Mouse (Mus musculus): ENCODE results near the gene Gm28036. TPM values are rescaled to one million over a fixed set of nuclear protein-coding genes. Genes with fewer than 3 reads are reported as not detected.
A peak's percentile ranks its signal among the peaks of the same experiment; 100 is the strongest.

The Gm28036 gene
- 10.5 and 16.2 TPM in 2 replicates for polyA plus RNA-seq (2014; fragmentation: Nextera tagmentation; extraction: Ambion mirVana)

DNA sequence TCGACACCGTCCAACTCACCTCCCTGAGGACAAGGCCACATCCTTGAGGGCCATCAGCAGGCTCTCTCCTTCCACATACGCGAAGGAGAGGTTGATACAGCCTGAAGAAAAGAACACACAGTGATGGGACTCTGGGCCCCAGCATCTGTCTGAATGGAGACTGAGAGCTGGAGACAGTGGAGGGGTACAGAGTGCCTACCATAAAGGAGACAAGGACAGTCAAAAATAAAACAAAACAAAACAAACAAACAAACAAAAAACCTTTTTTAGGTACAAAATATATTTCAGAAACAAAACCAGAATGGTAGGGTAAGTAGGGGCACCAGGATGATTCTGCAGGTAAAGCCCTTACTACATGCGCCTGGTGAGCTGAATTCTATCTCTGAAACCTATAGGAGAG lies at the start of gene Gm28036:
Gm28036 (minus strand) TSS at position 101 of the 400 bp plus-strand sequence.
- Histone ChIP-seq H3K4me1 (ENCODE audit: control insufficient read depth, insufficient read depth, low read length) (no peaks in the 10 kb centered on the region), H3K4me3 (ENCODE audit: low read depth, low read length) (no peak within 1 kb of the TSS)

DNA sequence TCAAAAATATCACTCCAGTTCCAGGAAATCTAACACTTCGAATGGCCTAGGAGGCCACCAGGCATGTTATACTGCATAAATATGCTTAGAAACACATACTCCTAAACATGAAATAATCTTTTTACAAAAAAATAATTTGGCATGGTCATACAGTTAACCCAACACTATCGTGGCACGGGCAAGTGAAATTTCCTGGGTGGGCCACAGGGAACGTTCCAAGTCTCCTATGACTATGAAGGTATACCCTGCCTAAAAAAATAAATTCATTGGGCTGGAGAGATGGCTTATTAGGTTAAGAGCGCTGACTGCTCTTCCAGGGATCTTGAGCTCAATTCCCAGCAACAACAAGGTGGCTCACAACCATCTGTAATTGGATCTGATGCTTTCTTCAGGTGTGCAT lies 39.7 kb upstream of the Gm28036 start:
- H3K4me2 ChIP-seq (ENCODE audit: low read length), result no peak overlapping the region
- no peaks in the 10 kb centered on the region for H3K27me3 ChIP-seq (replicated peaks; ENCODE audit: control insufficient read depth, insufficient read depth, low read length)
- ATAC-seq (no peak), DNase-seq (ENCODE audit: low spot score) (no peak)
- H3K27ac ChIP-seq (ENCODE audit: low read depth, low read length), result no peak overlapping the region
- H3K4me3 ChIP-seq (ENCODE audit: low read depth, low read length), result no peak overlapping the region
- H3K9ac ChIP-seq (ENCODE audit: low read length), result no peak overlapping the region
- no peaks in the 10 kb centered on the region for H3K4me1 ChIP-seq (ENCODE audit: control insufficient read depth, insufficient read depth, low read length)
- H3K9me3 ChIP-seq (replicated peaks; ENCODE audit: control insufficient read depth, low read length), result no peaks in the 10 kb centered on the region
- 95% methylated on average over 5 of the region's 5 CpGs for WGBS
- H3K36me3 ChIP-seq (ENCODE audit: control insufficient read depth, insufficient read depth, low read length), result peaks cover 90% of the 10 kb centered on the region

More for the DNA sequence above, at the start of gene Gm28036:
- Histone ChIP-seq H3K36me3 (ENCODE audit: control insufficient read depth, insufficient read depth, low read length) (peaks cover 33% of the 10 kb centered on the region), H3K27me3 (replicated peaks; ENCODE audit: control insufficient read depth, insufficient read depth, low read length) (no peaks in the 10 kb centered on the region), H3K9ac (ENCODE audit: low read length) (no peak within 1 kb of the TSS), H3K27ac (ENCODE audit: low read depth, low read length) (no peak within 1 kb of the TSS), H3K9me3 (replicated peaks; ENCODE audit: control insufficient read depth, low read length) (no peaks in the 10 kb centered on the region), H3K4me2 (ENCODE audit: low read length) (no peak within 1 kb of the TSS)
- DNase-seq (ENCODE audit: low spot score) (no peak), ATAC-seq (no peak)
- 97% methylated on average over 5 of the region's 5 CpGs for WGBS

DNA sequence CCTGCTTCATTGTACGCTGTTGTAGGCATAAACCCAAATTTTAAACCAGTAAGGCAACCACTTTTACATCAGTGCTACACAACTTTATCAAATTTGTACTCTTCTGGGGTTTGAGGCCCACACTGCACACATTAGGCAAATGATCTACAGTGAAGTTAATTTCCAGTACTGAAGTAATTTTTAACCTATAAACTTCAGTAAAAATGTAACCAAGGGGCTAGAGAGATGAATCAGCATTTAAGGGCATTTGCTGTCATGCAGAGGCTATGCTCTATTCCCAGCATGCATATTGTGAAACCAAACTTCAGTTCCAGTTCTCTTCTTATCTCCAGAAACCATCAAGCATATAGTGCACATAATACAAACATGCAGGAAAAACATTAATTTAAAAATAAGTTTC lies 38.6 kb upstream of the Gm28036 start:
- no peak overlapping the region for H3K4me2 ChIP-seq (ENCODE audit: low read length)
- no peak for ATAC-seq
- H3K9ac ChIP-seq (ENCODE audit: low read length), result no peak overlapping the region
- no peaks in the 10 kb centered on the region for H3K9me3 ChIP-seq (replicated peaks; ENCODE audit: control insufficient read depth, low read length)
- WGBS, result 95% methylated on average over 1 of the region's 1 CpGs
- H3K4me1 ChIP-seq (ENCODE audit: control insufficient read depth, insufficient read depth, low read length), result no peaks in the 10 kb centered on the region
- no peaks in the 10 kb centered on the region for H3K27me3 ChIP-seq (replicated peaks; ENCODE audit: control insufficient read depth, insufficient read depth, low read length)
- H3K4me3 ChIP-seq (ENCODE audit: low read depth, low read length), result no peak overlapping the region
- H3K27ac ChIP-seq (ENCODE audit: low read depth, low read length), result no peak overlapping the region
- peaks cover 87% of the 10 kb centered on the region for H3K36me3 ChIP-seq (ENCODE audit: control insufficient read depth, insufficient read depth, low read length)
- DNase-seq (ENCODE audit: low spot score), result no peak

DNA sequence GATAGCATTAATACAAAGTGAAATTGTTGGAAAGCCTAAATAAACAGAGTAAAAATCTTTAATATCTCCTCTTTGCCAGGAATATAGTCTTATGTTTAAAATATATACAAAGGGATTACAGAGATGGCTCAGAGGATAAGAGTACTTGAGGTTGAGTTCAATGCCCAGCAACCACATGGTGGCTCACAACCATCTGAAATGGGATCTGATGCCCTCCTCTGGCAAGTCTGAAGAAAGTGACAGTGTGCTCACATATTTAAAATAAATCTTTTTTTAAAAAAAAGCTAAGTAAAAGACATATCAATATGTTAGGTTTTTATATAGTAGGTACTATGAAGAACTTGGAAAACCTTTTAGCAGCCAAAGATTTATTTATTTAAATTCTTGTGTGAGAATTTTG lies 24.6 kb upstream of the Gm28036 start:
- no peak overlapping the region for H3K9ac ChIP-seq (ENCODE audit: low read length)
- H3K4me3 ChIP-seq (ENCODE audit: low read depth, low read length), result no peak overlapping the region
- no peak overlapping the region for H3K4me2 ChIP-seq (ENCODE audit: low read length)
- H3K4me1 ChIP-seq (ENCODE audit: control insufficient read depth, insufficient read depth, low read length), result no peaks in the 10 kb centered on the region
- H3K36me3 ChIP-seq (ENCODE audit: control insufficient read depth, insufficient read depth, low read length), result peaks cover 73% of the 10 kb centered on the region
- no peaks in the 10 kb centered on the region for H3K9me3 ChIP-seq (replicated peaks; ENCODE audit: control insufficient read depth, low read length)
- H3K27me3 ChIP-seq (replicated peaks; ENCODE audit: control insufficient read depth, insufficient read depth, low read length), result no peaks in the 10 kb centered on the region
- ATAC-seq (no peak), DNase-seq (ENCODE audit: low spot score) (no peak)
- no peak overlapping the region for H3K27ac ChIP-seq (ENCODE audit: low read depth, low read length)

DNA sequence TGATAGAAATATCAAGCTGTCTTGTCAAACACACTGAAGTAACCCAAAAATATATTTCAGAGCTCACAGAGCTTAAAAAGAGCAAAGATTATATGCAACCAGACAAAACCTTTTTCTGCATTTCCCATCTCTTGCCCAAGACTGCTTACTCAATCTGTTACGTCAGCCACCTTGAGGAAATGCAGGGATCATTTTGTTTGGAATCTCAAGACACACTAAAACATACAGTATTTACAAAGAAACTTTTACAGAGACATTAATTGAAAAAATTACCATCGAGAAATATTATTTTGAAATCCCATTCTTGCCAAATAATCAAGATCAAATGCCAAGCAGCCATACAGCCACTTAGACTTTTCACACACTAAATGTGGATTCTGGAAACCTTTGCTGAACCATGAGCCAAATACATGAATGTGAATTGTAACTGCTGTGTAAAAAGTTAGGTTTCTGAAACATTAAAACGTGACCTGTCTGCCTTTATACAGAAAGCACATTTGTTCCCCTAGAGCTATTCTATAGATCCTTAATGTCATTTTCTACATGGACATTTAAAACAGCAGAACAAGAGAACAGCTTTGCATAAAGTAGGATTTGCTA lies 20.5 kb upstream of the Gm28036 start:
- no peaks in the 10 kb centered on the region for H3K9me3 ChIP-seq (replicated peaks; ENCODE audit: control insufficient read depth, low read length)
- H3K4me2 ChIP-seq (ENCODE audit: low read length), result no peak overlapping the region
- no peak overlapping the region for H3K27ac ChIP-seq (ENCODE audit: low read depth, low read length)
- H3K4me3 ChIP-seq (ENCODE audit: low read depth, low read length), result no peak overlapping the region
- DNase-seq (ENCODE audit: low spot score), result no peak
- H3K4me1 ChIP-seq (ENCODE audit: control insufficient read depth, insufficient read depth, low read length), result peaks cover 4% of the 10 kb centered on the region; the same call in 1 of the 2 replicates
- 88% methylated on average over 3 of the region's 3 CpGs for WGBS
- no peak for ATAC-seq
- peaks cover 58% of the 10 kb centered on the region for H3K36me3 ChIP-seq (ENCODE audit: control insufficient read depth, insufficient read depth, low read length)
- no peaks in the 10 kb centered on the region for H3K27me3 ChIP-seq (replicated peaks; ENCODE audit: control insufficient read depth, insufficient read depth, low read length)
- H3K9ac ChIP-seq (ENCODE audit: low read length), result no peak overlapping the region

DNA sequence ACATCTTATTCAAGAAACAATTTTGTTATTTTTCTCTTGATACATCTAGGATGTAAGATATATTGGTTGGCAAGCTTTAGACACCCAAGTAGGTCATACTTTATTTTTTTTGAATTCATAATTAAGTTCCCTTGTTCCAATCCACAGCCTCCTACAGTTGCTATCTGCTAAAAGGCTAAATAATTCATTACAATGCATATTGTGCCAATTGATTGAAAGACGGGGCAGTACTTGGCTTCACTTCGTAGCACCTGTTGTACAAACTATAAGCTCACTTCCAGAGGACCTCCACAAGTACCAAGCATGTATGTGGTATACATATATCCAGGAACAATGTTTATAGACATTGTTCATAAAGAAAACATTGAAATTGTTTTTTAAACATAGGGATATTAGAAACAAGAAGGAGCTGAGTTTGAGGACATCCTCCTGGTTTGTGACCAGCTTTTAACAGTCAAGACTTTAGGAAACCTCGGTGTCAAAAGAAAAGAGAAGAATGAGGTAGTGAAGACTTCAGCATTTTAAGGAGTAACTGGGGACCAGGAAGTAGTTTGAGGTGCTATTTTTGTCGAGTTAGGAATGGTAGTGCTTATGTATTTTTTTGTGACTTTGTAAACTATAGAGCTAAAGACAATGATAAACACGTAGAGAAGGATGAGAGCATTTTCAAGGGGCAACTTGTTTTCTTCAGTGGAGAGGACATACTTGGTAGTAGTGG lies 19.5 kb upstream of the Gm28036 start:
- peaks cover 4% of the 10 kb centered on the region; the same call in 1 of the 2 replicates for H3K4me1 ChIP-seq (ENCODE audit: control insufficient read depth, insufficient read depth, low read length)
- H3K4me2 ChIP-seq (ENCODE audit: low read length), result no peak overlapping the region
- no peaks in the 10 kb centered on the region for H3K27me3 ChIP-seq (replicated peaks; ENCODE audit: control insufficient read depth, insufficient read depth, low read length)
- H3K27ac ChIP-seq (ENCODE audit: low read depth, low read length), result no peak overlapping the region
- H3K9ac ChIP-seq (ENCODE audit: low read length), result no peak overlapping the region
- no peak overlapping the region for H3K4me3 ChIP-seq (ENCODE audit: low read depth, low read length)
- WGBS, result 63% methylated on average over 5 of the region's 5 CpGs
- no peaks in the 10 kb centered on the region for H3K9me3 ChIP-seq (replicated peaks; ENCODE audit: control insufficient read depth, low read length)
- peaks cover 53% of the 10 kb centered on the region for H3K36me3 ChIP-seq (ENCODE audit: control insufficient read depth, insufficient read depth, low read length)
- DNase-seq (ENCODE audit: low spot score) (peak; percentile 13), ATAC-seq (no peak)

DNA sequence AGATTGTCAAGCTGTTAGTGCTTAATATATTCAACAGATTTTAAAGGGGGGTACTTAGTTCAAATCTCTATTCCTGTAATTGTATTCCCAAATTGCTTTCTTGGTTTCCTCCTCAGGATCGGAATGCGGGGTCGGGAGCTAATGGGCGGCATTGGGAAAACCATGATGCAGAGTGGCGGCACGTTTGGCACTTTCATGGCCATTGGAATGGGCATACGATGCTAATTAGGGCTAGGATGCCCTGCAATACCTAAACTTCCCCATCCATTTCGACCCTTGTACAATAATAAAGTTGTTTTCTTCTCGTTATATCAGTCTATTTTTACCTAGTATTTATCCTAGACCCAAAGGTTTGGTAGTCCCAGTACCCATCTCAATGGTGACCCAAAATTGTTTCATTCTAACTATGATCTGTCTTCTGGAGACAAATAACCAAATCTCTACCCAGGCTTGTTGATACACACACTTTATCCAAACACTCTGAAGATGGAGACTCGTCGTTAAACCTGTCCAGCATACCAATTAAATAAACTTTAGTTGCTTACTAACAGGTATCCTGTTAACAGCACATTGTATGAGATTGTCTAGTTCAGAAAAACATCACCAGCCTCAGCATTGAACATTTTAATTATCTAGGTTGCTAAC lies 18.7 kb upstream of the Gm28036 start:
- Histone ChIP-seq H3K4me3 (ENCODE audit: low read depth, low read length) (no peak overlapping the region), H3K27ac (ENCODE audit: low read depth, low read length) (no peak overlapping the region), H3K9ac (ENCODE audit: low read length) (no peak overlapping the region), H3K4me2 (ENCODE audit: low read length) (peak overlapping the region; percentile 77), H3K36me3 (ENCODE audit: control insufficient read depth, insufficient read depth, low read length) (peaks cover 47% of the 10 kb centered on the region), H3K4me1 (ENCODE audit: control insufficient read depth, insufficient read depth, low read length) (peaks cover 4% of the 10 kb centered on the region; the same call in 1 of the 2 replicates), H3K9me3 (replicated peaks; ENCODE audit: control insufficient read depth, low read length) (no peaks in the 10 kb centered on the region), H3K27me3 (replicated peaks; ENCODE audit: control insufficient read depth, insufficient read depth, low read length) (no peaks in the 10 kb centered on the region)
- no peak for DNase-seq (ENCODE audit: low spot score)
- ATAC-seq, result no peak
- WGBS, result 54% methylated on average over 11 of the region's 11 CpGs

DNA sequence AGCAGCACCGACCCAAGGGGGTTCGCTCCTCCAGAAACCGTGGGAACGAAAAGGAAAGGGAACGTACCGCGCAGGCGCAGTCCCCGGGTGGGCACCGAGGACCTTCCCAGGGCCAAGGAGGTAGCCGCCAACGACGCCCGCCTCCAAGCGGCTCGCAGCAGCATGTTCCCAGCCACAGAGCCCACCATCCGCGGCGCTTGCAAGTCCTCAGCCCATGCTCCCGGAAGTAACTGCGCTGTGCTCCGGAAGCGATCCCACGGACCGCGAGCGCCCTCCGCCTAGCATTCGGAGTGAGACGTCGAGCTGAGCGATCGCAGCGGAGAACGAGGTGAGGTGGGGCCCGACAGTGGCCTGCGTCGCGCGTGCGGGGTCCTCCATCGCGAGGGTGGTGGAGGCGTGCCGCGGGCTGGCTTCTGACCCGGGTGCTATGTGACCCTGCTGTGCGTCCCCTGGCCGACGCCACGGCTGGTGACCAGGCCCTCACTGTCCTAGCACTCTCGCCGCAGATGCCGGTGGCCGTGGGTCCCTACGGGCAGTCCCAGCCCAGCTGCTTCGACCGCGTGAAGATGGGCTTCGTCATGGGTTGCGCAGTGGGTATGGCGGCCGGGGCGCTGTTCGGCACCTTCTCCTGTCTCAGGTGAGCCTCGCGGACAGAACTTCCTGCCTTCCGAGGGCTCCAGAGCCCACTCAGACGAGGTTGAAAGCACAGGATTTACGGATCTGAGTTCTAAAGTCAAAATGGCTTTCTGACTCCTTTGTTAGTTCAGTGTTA lies 17.2 kb upstream of the Gm28036 start, which contains the start of the genes Romo1 and Nfs1:
Romo1 (plus strand) TSS at position 87 of the 772 bp plus-strand sequence.
Nfs1 (minus strand) TSS at position 234 of the 772 bp plus-strand sequence.
- peak; percentile 98 for ATAC-seq
- H3K9me3 ChIP-seq (replicated peaks; ENCODE audit: control insufficient read depth, low read length), result no peaks in the 10 kb centered on the region
- H3K4me2 ChIP-seq (ENCODE audit: low read length), result peak within 1 kb of the TSS; percentile 77

More for the DNA sequence above, 17.2 kb upstream of the Gm28036 start, which contains the start of the genes Romo1 and Nfs1:
- Histone ChIP-seq H3K4me3 (ENCODE audit: low read depth, low read length) (peak within 1 kb of the TSS; percentile 75), H3K9ac (ENCODE audit: low read length) (peak within 1 kb of the TSS; percentile 84), H3K27ac (ENCODE audit: low read depth, low read length) (peak within 1 kb of the TSS; percentile 91), H3K27me3 (replicated peaks; ENCODE audit: control insufficient read depth, insufficient read depth, low read length) (no peaks in the 10 kb centered on the region), H3K36me3 (ENCODE audit: control insufficient read depth, insufficient read depth, low read length) (peaks cover 38% of the 10 kb centered on the region), H3K4me1 (ENCODE audit: control insufficient read depth, insufficient read depth, low read length) (peaks cover 4% of the 10 kb centered on the region; the same call in 1 of the 2 replicates)
- DNase-seq (ENCODE audit: low spot score), result peak; percentile 98
- WGBS, result under 1% methylated on average over 69 of the region's 70 CpGs
